Mouse (Mus musculus) WW6 (cell line): ENCODE data around the gene Tnnc2.
"Not testable (repeated sequence)": the region's sequence is repeated elsewhere in the genome, so short reads cannot be mapped to it uniquely, and the experiment has no call there.

Experiments
- DNase-seq: peaks from one replicate; pipeline ENCODE4 v3.0.0-alpha.2; 2013; ENCODE audit warnings: low read depth, low spot score

The Tnnc2 gene

DNA sequence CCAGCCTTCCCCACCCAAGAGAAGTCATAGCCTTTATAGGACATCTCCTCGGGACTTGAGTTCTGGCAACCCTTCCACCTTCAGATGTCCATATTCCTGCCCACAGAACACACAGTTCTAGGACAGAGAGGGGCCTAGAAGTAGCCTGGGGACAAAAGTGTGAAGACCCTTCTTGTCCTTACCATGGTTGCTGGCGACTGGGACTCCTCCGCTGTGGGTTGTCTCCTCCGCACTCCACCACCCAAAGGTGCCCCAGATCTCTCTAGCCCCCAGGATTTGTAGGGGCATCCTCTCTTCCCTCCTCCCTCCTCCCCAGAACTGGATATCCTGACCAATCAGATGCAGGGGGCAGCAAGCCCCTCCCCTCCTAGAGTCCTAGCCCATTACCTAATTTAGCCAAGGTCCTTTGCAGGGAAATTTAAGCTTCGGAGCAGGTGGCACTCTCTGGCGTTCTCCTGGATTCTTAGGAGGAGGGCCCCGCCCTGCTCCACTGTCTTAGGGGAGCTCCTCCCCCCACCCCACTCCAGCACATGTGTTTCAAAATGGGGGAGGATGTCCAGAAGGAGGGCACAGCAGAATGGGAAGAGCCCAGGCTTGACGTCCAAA lies at the start of gene Tnnc2:
TSS of gene Tnnc2 (minus strand) at position 487 of the 606 bp plus-strand sequence.
- DNase-seq = no peak

DNA sequence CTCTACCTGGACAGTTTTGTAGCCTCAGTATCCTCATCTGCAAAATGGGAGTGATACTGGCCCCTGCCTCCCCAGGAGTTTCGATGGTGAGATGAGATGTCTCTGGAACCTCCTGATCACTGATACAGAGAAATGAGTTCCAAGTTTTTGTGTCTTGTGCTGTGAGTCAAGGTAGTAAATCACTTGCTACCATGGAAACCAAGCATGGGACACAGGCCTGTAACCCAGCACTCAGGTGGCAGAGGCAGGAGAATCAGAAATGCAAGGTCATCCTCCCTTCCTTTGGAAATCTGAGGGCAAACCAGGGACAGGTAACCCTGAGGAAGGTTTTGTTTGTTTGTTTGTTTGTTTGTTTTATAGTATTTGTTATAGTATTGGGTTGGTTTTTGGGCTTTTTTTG lies 49.3 kb upstream of the Tnnc2 start:
- no peak for DNase-seq

DNA sequence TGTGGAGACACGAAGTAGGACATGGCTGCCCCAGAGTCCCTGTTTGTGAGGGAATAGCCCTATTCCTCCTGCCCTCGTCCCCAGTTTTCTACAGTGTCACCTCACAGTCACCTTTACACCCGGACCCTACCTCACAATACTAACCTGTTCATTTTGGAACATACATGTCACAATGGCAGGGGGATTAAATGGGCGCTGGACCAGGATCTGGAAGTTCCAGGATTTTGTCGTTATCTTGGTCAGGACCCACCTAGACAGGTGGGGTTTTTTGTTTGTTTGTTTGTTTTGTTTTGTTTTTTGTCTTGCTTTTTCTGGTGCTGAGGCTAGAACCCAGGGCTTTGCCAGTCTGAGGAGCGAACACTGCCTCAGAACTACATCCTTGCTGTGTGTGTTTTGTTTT lies 48.7 kb upstream of the Tnnc2 start, which contains the start of gene Spata25:
TSS of gene Spata25 (minus strand) at position 101 of the 400 bp plus-strand sequence.
- no peak for DNase-seq

DNA sequence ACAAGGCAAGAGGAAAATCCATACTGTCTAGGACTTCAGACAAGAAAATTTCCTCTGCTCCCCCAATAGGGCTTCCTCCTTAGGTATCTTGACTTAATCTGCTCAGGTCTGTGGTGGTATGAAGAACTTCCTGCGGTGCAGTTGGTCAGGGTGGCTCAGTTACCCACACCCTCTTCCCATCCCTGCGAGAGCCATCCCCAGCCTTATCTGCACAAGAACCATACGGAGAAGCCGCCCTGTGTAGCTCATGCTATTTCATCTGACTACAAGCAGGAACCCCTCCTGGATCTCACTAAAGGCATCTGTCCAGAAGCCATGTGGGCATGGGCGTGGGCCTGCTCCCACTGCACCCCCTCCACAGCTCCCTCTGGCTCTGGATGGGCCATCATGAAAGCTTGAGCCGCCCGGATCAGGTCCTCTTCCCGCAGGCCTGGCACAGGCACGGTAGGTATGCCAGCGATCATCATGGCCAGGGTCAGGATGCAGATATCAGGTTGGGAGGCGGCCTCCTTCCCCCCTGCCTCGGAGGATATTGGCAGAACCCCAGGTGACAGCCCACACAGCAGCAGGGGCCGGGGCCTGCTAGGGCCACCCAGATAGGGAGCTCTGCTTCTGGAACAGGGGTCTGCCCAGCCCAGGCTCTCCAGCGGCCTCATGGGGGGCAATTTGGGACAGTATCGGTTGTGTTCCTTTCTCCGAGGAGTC lies 47.5 kb upstream of the Tnnc2 start:
- DNase-seq = no peak

DNA sequence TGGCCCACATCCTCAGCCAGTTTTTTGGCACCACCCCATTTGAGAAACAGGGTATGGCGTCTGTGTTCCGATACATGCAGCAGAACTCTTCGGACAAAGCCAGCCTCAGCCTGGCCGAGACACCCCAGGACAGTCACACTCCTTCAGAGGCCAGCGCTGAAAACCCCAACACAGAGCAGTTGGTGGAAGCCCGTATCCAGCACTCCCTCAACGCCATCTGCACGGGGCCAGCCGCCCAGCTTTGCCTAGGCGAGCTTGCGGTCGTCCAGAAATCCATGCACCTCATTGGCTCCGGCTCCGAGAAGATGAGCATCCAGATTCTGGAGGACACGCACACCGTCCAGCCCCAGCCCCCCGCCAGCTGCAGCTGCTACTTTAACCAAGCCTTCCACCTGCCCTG lies 45.8 kb upstream of the Tnnc2 start:
- no peak for DNase-seq

DNA sequence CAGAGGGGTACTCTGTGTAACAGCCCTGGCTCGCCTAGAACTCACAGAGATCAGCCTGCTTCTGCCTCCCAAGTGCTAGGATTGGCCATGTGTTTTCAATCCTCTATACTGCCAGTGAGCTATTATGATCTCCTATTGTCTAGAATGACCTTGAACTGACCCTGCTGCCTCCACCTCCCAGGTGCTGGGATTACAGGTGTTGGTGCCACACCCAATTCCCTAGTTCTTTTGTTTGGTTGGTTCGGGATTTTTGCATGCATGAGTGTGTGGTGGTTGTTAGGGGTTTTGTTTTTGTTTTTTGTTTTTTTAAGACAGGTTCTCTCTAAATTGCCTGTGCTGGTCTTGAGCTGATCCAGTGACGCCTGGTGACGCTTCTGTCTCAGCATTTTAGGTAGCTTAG lies 44.2 kb upstream of the Tnnc2 start:
- no peak for DNase-seq

DNA sequence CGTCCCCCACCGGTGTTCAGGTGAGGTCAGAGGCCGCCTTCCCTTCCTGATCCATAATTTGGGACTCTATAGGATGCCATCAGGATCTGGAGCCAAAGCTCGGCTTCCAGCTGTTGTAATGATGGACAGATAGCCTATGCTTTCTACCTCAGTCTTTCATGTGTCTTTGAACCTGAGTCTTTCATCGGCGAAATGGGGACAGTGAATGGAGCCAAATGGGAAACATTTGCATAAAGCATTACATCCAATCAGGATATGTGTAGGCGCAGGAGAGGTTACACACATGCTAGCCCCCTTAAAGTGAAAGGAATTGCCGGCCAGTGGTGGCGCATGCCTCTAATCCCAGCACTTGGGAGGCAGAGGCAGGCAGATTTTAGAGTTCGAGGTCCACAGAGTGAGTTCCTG lies 43.4 kb upstream of the Tnnc2 start:
- no peak for DNase-seq

DNA sequence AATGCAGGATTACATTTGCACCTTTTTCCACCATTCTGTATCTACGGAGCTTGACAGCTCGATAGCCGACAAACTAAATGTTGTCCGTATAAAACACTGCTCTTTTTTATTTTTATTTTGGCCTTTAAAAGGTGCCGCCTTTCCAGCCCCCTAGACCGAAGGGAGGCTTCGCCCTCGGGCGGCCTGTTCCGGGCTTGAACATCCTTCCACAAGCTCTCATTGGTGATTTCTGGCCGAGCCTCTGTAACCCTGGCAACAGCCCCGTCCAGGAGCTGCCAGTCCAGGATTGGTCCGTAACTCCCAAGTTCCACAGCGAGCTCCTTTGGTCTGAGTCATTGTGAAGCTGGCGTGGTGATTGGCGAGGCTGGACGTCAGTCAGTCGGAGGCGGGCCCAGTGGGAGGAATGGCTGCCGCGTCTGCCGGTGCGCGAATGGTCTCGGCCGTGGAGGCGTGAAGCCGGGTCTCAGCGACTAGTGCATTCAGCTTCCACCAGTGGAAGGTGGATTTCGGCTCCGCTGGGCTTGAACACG lies 42.9 kb upstream of the Tnnc2 start, which contains the start of gene Zswim1:
TSS of gene Zswim1 (plus strand) at position 51 of the 530 bp plus-strand sequence.
- DNase-seq = peak; percentile 94

DNA sequence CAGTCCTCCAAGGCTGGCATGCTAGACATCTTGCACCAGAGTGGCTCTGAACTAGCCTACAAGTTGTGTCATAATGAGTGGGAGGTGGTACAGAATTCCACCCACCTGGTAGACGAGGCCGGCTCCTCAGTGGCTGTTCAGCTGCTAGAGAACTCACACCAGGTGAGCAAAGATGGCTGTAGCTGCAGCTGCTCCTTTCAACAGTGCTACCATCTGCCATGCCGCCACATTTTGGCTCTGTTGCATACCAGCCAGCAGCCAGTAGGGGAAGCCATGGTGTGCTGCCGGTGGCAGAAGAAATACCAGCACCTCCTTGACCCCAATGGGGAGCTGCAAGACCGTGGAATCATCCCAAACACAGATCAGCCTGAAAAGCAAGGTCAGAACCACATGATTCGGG lies 41.3 kb upstream of the Tnnc2 start:
- DNase-seq = no peak

DNA sequence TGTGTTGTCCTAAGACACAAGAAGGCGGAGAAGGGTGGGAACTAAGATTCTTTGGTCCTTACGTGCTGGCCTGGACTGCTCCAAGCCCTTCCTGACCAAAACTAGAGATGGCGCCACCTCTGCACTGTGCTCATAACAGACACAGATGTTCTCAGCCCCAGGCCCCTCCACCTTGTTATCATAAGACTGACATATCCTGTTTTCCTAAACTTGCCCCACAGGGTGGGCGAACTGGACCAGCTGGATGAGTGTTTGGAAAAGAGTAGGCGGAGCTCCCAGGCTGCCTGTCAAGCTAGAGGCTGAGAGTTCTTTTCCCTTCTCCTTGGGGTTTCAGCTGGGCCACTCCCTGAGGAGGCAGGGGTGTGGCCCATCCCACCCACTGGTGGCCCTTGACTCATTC lies 37.9 kb upstream of the Tnnc2 start:
- no peak for DNase-seq

DNA sequence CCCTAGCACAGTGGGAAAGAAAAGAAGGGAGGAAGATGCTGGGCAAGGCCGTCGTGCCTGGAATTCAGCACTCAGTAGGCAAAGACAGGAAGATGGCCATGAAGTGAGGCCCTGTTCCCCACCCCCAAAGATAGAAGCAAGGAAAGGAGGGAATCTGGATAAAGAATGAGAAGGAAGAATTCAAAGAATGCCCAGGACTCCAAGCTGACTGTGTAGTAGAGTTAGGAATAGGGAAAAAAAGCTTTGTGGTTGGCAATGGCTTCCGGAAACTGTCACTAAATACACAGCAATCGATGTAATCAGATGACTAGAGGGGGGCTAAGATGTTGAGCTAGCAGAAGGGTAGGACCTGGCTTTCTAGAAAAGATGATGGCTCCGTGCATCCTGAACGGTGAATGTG lies 37.4 kb upstream of the Tnnc2 start:
- no peak for DNase-seq

DNA sequence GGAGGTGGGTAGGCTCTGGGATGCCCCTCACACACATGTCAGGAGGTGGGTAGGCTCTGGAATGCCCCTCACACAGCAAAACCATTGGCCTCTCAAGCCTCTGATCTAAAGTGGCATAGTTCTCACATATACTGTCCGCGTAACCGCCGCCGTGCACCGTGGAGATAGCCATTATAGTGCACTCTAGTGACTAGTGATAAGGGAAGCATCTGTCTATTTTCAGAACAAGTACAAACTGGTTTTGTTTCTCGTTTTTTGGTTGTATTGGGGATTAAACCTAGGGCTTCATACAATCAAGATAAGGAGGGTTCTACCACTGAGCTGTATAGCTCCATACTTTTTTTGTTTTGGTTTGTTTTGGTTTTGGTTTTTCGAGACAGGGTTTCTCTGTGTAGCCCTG lies 36.1 kb upstream of the Tnnc2 start:
- no peak for DNase-seq

DNA sequence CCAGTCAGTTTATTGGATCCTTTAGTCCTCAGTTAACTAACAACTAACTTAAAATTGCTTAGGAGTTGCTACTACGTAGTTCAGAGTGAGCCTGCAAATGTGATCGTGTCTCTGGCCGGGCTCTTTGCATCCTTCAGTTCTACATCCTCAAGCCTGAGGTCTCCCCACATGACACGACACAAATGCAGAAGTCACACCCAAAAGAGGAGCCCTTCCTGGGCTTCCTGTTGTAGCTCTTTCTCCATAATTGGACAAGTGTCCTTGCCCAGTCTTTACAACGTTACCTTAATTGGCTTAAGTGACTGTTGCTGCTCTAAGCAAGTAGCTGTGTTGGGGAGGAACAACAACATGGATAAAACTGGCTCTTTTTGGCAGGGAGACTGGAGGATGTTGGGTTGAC lies 35.6 kb upstream of the Tnnc2 start:
- DNase-seq = no peak

DNA sequence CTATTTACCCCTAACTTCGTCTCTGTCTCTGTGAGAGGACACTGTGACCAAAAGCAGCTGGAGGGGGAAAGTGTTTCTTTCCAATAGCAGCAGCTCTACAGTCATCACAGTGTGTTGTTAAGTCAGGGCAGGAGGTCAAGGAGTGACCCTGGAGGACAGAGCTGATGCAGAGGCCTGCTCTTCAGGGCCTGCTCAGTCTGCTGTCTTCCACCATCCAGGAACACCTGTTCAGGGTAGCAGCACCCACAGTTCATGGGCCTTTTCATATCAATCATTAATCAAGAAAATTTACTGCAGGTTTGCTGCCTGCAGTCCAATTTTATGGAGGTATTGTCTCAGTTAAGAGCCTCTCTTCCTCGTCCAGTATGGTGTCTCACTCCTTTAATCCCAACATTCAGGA lies 33.8 kb upstream of the Tnnc2 start:
- DNase-seq = no peak

DNA sequence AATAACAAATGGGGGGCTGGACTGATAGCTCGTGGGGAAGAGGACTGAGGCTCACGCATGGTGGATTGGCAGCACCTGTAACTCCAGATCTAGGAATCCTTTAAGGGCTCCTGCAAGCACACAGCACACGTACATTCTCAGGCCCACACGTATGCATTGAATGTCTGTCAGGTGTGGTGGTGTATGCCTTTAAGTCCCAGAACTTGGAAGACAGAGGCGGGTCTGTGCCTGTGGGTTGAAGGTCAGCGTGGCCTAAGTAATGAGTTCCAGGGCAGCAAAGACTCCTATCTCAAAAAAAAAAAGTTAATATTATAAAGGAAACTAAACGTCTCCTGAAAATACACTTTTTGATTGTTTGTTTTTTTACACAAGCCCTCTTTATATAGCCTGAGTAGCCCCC lies 26.8 kb upstream of the Tnnc2 start:
- no peak for DNase-seq

DNA sequence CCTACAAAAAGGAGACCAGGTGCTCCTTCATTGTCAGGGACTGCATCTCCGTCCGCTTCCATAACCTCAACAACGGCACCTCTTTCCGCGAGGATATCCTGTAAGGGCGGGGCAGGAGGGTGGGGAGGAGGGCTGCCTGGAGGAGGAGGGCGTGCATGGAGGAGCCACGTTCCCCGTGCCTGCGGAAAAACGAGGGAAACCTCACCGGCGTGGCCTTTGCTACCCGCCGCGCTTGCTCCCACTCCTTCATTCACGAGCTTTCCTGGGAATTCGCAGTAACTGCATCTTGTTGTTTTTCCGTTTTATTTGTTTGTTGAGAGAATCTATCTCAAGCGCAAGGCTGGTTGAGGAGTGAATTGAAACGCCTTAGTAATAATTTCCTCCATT lies 25.6 kb upstream of the Tnnc2 start:
- no peak for DNase-seq

DNA sequence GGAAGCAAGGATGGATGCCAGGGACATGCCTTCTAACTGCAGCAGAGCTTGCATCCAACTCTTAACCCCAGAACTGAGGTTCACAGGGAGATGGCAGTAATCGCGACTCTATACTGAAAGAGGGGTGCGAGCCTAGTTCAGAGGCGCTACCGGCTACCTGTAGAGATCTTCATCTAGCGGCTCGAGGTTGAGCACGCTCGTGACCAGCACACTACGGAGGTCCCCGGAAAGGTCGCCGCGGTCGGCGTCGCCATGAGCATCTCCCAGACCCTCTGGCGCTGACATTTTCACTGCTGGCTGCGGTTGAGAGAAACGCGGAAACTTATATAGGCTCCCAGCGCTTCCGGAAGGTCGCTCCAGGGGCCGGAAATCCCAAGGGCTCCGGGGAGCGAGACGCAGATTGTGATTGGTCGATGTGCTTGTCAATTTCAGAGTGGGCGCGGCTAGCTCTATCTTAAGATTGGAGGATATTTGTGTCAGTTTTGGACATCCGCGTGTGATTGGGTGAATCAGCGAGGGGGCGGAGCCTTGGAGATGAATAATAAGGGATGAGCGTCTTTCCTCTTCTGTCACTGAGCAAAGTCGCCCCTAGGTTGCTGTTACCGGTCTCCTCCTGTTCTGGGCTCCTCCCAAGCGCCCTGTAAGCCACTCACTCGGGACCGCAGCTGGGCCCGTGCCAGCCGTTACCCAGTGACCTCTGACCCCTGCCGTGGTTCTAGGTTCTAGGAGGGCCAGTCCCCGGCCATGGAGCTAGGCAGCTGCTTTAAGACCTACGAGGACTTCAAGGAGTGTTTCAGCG lies 25.0 kb upstream of the Tnnc2 start, which contains the start of the genes Acot8 and Zswim3:
TSS of gene Acot8 (minus strand) at position 350 of the 799 bp plus-strand sequence.
TSS of gene Zswim3 (plus strand) at position 566 of the 799 bp plus-strand sequence.
- DNase-seq = peak; percentile 97

DNA sequence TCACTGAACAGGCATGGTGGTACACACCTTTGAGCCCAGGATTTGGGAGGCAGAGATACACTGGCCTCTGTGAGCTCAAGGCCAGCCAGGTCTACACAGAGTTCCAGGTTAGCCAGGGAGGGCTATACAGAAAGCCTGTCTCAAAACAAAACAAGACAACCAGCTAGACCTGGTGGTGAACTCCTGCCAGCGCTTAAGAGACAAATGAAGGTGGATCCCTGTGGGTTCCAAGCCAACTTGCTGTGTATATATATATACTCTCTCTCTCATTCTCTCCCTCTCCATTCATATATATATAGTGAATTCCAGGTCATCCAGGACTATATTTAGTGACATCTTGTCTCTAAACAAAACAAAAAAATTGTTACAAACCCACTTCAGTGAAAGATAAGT lies 24.1 kb upstream of the Tnnc2 start:
- no peak for DNase-seq

DNA sequence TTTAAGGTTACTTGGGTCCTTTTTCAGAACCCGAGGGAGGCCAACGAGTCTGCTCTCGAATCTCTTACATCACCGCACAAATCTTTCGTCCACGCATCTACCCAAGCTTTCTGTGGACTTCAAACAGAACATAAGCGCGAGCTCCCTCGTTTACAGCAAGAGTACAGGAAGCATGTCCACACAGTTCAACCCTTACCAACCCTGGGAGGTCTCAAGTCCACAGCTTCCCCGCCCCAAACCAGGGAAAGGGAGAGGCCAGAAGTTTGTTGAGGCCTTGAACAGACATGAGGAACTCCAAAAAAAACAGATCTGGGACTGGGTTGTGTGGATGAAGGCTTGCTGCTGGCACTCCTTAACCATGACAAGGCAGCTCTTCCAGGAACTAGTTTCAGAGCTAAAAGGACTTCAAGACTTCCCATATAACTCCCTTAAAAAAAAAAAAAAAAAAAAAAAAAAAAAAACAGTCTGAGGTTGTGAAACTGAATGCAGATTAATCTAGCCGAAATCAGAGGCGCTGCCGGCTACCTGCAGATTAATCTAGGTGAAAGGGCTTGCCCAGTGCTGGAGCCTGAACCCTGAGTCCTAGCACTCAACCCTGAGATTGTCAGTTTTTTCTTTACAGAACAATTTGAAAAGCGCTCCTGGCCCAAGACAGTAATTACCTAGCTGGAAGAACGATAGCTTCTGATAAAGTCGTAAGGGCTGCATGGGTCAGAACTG lies 23.6 kb upstream of the Tnnc2 start:
- DNase-seq = no peak

DNA sequence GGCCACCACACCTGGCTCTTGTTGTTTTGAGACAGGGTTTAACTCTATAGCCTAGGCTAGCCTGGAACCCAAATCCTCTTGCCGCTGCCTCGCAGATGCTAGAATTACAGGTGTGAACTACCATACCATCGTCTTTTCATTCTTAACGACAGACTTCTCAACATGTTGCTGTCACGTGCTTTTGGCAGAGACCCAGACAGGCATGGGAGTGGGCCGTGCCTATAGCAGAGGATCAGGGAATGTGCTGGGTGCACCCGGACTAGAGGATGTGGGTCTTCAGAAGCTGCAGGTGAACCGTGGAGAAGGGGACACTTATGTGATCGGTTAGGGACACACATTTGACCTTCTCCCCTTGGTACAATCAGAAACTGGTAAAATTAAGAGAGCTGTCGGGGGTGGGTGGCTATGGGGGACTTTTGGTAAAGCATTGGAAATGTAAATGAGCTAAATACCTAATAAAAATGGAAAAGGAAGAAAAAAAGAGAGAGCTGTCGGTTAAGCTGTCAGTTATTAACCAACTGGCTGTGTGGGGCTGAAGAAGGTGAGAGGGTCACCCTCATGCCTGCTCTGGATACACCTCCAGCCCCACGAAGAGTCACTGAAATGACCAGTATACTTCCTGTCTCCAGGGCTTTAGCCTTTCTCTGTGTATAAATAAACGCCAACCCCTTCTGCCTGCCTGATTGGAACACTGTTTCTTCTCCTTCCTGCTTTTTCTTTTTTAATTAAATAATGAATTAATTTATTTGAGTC lies 20.7 kb upstream of the Tnnc2 start:
- DNase-seq = no peak

DNA sequence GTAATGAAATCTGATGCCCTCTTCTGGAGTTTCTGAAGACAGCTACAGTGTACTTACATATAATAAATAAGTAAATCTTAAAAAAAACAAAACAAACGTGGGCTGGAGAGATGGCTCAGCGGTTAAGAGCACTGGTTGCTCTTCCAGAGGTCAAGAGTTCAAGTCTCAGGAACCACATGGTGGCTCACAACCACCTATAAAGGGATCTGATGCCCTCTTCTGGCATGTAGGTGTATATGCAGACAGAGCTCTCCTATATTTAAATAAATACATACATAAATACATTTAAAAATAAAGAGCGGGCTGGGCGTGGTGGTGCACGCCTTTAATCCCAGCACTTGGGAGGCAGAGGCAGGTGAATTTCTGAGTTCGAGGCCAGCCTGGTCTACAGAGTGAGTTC lies 18.8 kb upstream of the Tnnc2 start:
- DNase-seq = not testable (repeated sequence)
